Mouse (Mus musculus): ENCODE measurements around the gene Srgap3. TPM values are rescaled to one million over a fixed set of nuclear protein-coding genes. Genes with fewer than 3 reads are reported as not detected.
A peak's percentile ranks its signal among the peaks of the same experiment; 100 is the strongest.

The Srgap3 gene
- polyA plus RNA-seq, 1 experiment from 2014 or later = 3.5 TPM

DNA sequence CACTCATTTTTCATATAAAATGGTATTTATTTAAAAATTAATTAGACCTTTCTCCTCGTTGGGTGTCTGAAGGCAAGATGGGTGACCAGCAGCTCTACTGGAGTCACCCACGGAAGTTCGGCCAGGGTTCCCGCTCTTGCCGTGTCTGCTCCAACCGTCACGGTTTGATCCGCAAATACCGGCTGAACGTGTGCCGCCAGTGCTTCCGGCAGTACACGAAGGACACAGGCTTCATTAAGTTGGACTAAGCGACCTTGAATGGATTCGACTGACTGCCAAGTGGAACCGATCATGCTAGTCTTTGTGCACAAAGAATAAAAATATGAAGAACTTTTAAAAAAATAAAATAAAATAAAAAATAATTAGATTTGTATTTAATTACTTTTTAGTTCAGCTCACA is 29.1 kb upstream of the Srgap3 start:
- Histone ChIP-seq H3K4me3 (ENCODE audit: low read depth, low read length) (no peak overlapping the region), H3K9ac (ENCODE audit: low read depth, low read length) (no peak overlapping the region), H3K27me3 (replicated peaks; ENCODE audit: control insufficient read depth, insufficient read depth, low read length) (no peaks in the 10 kb centered on the region), H3K9me3 (ENCODE audit: control insufficient read depth, low read length) (no peaks in the 10 kb centered on the region), H3K4me2 (no peak overlapping the region), H3K36me3 (ENCODE audit: control insufficient read depth, insufficient read depth, low read length) (no peaks in the 10 kb centered on the region), H3K4me1 (replicated peaks; ENCODE audit: control insufficient read depth, insufficient read depth, low read length) (peaks cover 10% of the 10 kb centered on the region), H3K27ac (ENCODE audit: low read depth, low read length) (no peak overlapping the region)
- 93% methylated on average over 16 of the region's 16 CpGs for WGBS
- ATAC-seq (replicated peaks; ENCODE audit: low FRiP score) (no peak), DNase-seq (ENCODE audit: low spot score) (no peak)

DNA sequence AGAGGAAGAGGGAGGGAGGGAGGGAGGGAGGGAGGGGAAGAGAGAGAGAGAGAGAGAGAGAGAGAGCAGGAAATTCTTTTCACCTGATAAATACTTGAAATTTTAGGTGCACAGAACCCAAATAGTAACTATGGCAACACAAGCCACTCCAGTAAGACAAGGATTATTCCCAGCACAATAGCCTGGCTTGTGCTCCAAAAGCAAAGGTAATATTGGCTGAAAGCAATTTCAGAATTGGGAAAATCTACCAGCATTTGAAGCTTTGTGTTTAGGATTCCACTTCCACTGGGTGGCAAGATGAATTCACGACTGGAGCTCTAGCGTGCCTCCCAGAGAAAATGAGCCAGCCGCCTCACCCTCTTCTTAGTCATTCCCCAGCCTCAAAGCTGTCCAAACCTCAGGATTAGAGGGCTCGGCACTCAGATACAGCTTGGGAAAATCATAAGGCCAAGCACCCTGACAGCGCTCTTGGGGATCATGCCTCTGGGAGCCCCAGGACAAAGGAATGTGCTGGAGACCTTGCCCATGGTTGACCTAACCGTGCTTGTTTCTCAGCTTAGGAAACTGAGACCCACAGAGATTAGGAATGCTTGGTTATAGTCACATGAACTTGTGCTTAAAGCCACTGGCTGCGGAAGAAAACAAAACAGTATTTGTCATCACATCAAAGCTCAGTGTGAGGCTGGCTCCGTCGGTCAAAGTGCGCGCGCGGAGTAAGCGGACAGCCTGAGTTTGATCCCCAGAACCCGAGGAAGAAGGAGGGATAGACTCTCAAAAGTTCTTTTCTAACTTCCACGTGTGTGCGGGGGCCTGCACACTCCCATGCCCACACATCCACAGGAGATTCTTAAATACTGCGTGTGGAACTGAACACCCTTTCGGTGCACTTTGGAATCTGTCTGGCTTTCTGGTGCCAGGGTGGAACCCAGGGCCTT is 27.0 kb upstream of the Srgap3 start:
- no peaks in the 10 kb centered on the region for H3K9me3 ChIP-seq (ENCODE audit: control insufficient read depth, low read length)
- 78% methylated on average over 19 of the region's 19 CpGs for WGBS
- peaks cover 10% of the 10 kb centered on the region for H3K4me1 ChIP-seq (replicated peaks; ENCODE audit: control insufficient read depth, insufficient read depth, low read length)
- H3K36me3 ChIP-seq (ENCODE audit: control insufficient read depth, insufficient read depth, low read length) = no peaks in the 10 kb centered on the region
- no peak for DNase-seq (ENCODE audit: low spot score)
- no peak overlapping the region for H3K4me3 ChIP-seq (ENCODE audit: low read depth, low read length)
- no peak overlapping the region for H3K4me2 ChIP-seq
- H3K9ac ChIP-seq (ENCODE audit: low read depth, low read length) = no peak overlapping the region
- H3K27ac ChIP-seq (ENCODE audit: low read depth, low read length) = no peak overlapping the region
- ATAC-seq (replicated peaks; ENCODE audit: low FRiP score) = no peak
- no peaks in the 10 kb centered on the region for H3K27me3 ChIP-seq (replicated peaks; ENCODE audit: control insufficient read depth, insufficient read depth, low read length)

DNA sequence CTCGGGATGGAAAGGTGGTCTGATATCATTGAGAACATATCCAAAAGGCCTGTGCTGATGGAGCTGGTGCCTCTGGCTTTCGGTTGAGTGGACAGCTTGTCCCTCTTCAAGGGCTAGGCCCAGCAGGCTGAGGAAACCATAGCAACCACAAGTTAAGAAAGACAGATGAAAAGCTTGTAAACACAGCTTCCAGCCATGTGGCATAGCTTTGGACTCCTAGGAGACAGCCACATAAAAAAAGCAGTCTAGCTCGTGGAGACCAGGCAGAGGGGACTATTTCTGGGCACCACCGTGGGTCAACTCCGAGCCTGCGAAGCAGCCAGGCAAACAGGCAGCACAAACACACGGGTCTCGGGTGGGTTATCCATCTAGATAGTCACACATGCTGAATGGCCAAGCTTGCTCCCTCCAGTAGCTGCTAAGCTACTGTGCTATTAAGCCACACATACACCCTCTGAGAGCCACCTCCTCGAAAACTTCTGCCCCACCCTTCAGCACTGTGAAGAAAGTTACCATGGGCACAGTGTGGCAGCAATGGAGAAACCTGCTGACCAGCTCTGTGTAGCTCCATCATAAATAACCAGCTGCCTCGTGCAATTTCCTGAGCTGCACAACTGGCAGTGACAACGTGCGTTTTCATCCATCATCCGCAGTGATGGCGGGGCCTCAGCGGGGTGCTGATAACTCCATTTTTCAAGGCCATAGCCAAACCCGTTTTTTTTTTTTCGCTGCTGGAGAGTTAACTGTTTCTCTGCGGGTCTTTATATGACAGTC is 26.0 kb upstream of the Srgap3 start:
- no peaks in the 10 kb centered on the region for H3K9me3 ChIP-seq (ENCODE audit: control insufficient read depth, low read length)
- DNase-seq (ENCODE audit: low spot score) (peak; percentile 38), ATAC-seq (replicated peaks; ENCODE audit: low FRiP score) (peak; percentile 52; the same call in 1 of the 2 replicates)
- H3K36me3 ChIP-seq (ENCODE audit: control insufficient read depth, insufficient read depth, low read length) = no peaks in the 10 kb centered on the region
- H3K4me2 ChIP-seq = no peak overlapping the region; the same call in 1 of the 2 replicates
- no peaks in the 10 kb centered on the region for H3K27me3 ChIP-seq (replicated peaks; ENCODE audit: control insufficient read depth, insufficient read depth, low read length)
- H3K4me1 ChIP-seq (replicated peaks; ENCODE audit: control insufficient read depth, insufficient read depth, low read length) = peaks cover 10% of the 10 kb centered on the region
- 0 out of 2 replicates have a peak overlapping the region, but pooled peaks have one; percentile 6 for H3K27ac ChIP-seq (ENCODE audit: low read depth, low read length)
- no peak overlapping the region for H3K9ac ChIP-seq (ENCODE audit: low read depth, low read length)
- 42% methylated on average over 18 of the region's 18 CpGs for WGBS
- H3K4me3 ChIP-seq (ENCODE audit: low read depth, low read length) = no peak overlapping the region

DNA sequence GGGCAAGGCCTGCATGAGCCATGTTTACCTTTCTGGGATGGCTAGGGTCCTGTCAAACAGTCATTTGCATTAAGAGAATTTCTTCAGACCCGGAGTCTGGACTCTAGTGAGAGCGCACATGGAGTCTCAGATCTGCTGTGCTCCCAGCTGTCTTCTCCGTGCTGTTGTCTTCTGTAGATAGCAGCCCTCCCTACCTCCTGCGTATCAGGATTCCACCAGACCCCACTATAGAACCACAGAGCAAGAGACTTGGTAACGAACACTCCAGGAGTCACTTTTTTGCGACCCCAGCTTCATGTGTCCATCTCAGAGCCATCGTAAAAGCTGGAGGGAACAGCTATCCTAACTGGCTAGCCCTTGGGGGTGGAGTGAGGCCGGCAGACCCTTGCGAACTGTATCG is 25.1 kb upstream of the Srgap3 start:
- no peak for DNase-seq (ENCODE audit: low spot score)
- WGBS = 61% methylated on average over 10 of the region's 10 CpGs
- H3K4me3 ChIP-seq (ENCODE audit: low read depth, low read length) = no peak overlapping the region
- no peaks in the 10 kb centered on the region for H3K27me3 ChIP-seq (replicated peaks; ENCODE audit: control insufficient read depth, insufficient read depth, low read length)
- peak overlapping the region; percentile 1; the same call in 1 of the 2 replicates for H3K4me2 ChIP-seq
- peak; percentile 46; the same call in 1 of the 2 replicates for ATAC-seq (replicated peaks; ENCODE audit: low FRiP score)
- H3K27ac ChIP-seq (ENCODE audit: low read depth, low read length) = no peak overlapping the region
- no peaks in the 10 kb centered on the region for H3K36me3 ChIP-seq (ENCODE audit: control insufficient read depth, insufficient read depth, low read length)
- H3K9ac ChIP-seq (ENCODE audit: low read depth, low read length) = no peak overlapping the region
- no peaks in the 10 kb centered on the region for H3K9me3 ChIP-seq (ENCODE audit: control insufficient read depth, low read length)
- H3K4me1 ChIP-seq (replicated peaks; ENCODE audit: control insufficient read depth, insufficient read depth, low read length) = peaks cover 10% of the 10 kb centered on the region

DNA sequence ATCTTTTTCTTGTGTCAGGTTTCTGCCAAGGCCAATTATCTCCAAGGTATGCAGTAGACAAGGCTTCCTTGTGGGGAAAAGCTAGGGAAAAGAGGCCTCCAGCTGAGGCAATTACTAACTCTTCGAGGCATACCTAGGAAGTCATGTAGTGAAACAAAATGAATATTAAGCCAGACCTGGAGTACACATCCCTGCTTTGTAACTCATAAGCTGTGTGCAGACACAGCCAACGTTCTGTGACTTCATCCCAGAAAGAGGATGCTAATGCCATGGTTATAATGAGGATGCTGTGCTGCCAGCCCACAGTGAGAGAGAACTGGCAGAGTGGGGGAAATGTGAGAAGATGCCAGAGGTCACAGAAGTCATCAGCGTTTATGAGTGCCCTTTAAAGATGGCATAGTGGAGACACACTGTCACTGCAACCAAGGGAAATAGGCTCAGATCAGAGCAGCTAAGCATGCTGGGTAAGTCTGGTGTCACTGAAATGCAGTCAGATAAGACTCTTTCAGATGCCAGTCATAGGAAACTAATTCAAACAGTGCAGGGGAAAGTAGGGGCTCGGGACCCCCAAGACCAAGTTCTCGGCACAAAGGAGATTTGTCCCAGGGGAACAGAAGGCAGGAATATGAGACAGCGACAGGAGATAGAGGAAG is 24.2 kb upstream of the Srgap3 start:
- no peak for ATAC-seq (replicated peaks; ENCODE audit: low FRiP score)
- Histone ChIP-seq H3K27ac (ENCODE audit: low read depth, low read length) (no peak overlapping the region), H3K27me3 (replicated peaks; ENCODE audit: control insufficient read depth, insufficient read depth, low read length) (no peaks in the 10 kb centered on the region), H3K4me3 (ENCODE audit: low read depth, low read length) (no peak overlapping the region), H3K4me1 (replicated peaks; ENCODE audit: control insufficient read depth, insufficient read depth, low read length) (peaks cover 10% of the 10 kb centered on the region; the same call in 1 of the 2 replicates), H3K9me3 (ENCODE audit: control insufficient read depth, low read length) (no peaks in the 10 kb centered on the region), H3K4me2 (no peak overlapping the region), H3K36me3 (ENCODE audit: control insufficient read depth, insufficient read depth, low read length) (no peaks in the 10 kb centered on the region), H3K9ac (ENCODE audit: low read depth, low read length) (no peak overlapping the region)
- 68% methylated on average over 6 of the region's 6 CpGs for WGBS
- DNase-seq (ENCODE audit: low spot score) = no peak

DNA sequence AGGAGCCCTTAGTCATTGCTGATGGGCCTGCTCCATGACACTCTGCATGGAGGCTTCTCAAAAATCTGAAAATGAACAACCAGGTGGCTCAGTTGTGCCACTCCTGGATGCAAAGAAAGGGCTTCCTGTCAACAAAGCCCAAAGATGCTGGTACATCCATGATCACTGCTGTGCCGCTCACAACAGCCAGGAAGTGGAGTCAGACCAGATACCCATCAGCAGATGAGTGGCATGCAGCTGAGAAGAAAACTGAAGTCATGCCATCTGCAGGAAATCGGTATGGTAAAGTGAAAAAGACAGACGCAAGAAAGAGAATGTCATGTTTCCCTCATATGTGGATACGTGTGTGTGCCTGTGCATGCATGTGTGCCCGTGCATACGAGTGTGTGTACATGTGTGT is 20.3 kb upstream of the Srgap3 start:
- Histone ChIP-seq H3K9ac (ENCODE audit: low read depth, low read length) (no peak overlapping the region), H3K4me1 (replicated peaks; ENCODE audit: control insufficient read depth, insufficient read depth, low read length) (peaks cover 7% of the 10 kb centered on the region; the same call in 1 of the 2 replicates), H3K27ac (ENCODE audit: low read depth, low read length) (no peak overlapping the region), H3K36me3 (ENCODE audit: control insufficient read depth, insufficient read depth, low read length) (no peaks in the 10 kb centered on the region), H3K9me3 (ENCODE audit: control insufficient read depth, low read length) (no peaks in the 10 kb centered on the region), H3K4me3 (ENCODE audit: low read depth, low read length) (no peak overlapping the region), H3K27me3 (replicated peaks; ENCODE audit: control insufficient read depth, insufficient read depth, low read length) (no peaks in the 10 kb centered on the region), H3K4me2 (no peak overlapping the region)
- no peak for ATAC-seq (replicated peaks; ENCODE audit: low FRiP score)
- WGBS = 81% methylated on average over 6 of the region's 6 CpGs
- DNase-seq (ENCODE audit: low spot score) = no peak

DNA sequence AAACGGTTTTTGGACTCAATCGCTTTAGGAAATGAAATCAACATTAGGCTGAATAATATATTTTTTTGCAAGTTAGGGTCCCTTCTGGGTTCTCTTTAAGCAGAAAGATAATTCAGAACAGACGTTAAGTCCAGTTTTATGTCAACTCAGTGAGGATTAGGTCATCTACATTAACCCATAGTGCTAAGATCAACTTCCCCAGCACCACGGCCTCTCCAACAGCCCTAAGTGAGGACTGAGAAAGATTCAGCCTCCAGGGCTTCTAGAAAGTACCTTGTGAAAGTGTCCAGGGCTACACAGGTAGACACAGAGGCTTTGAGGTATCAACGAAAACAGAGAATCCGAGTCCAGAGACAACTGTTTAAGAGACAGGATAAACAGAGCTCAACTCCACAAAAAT is 11.3 kb upstream of the Srgap3 start:
- WGBS = 73% methylated on average over 6 of the region's 6 CpGs
- no peaks in the 10 kb centered on the region; the same call in 1 of the 2 replicates for H3K4me1 ChIP-seq (replicated peaks; ENCODE audit: control insufficient read depth, insufficient read depth, low read length)
- no peak overlapping the region for H3K27ac ChIP-seq (ENCODE audit: low read depth, low read length)
- H3K36me3 ChIP-seq (ENCODE audit: control insufficient read depth, insufficient read depth, low read length) = no peaks in the 10 kb centered on the region
- H3K4me3 ChIP-seq (ENCODE audit: low read depth, low read length) = no peak overlapping the region
- ATAC-seq (replicated peaks; ENCODE audit: low FRiP score) (no peak), DNase-seq (ENCODE audit: low spot score) (no peak)
- H3K9ac ChIP-seq (ENCODE audit: low read depth, low read length) = no peak overlapping the region
- H3K4me2 ChIP-seq = no peak overlapping the region
- no peaks in the 10 kb centered on the region for H3K9me3 ChIP-seq (ENCODE audit: control insufficient read depth, low read length)
- H3K27me3 ChIP-seq (replicated peaks; ENCODE audit: control insufficient read depth, insufficient read depth, low read length) = no peaks in the 10 kb centered on the region

DNA sequence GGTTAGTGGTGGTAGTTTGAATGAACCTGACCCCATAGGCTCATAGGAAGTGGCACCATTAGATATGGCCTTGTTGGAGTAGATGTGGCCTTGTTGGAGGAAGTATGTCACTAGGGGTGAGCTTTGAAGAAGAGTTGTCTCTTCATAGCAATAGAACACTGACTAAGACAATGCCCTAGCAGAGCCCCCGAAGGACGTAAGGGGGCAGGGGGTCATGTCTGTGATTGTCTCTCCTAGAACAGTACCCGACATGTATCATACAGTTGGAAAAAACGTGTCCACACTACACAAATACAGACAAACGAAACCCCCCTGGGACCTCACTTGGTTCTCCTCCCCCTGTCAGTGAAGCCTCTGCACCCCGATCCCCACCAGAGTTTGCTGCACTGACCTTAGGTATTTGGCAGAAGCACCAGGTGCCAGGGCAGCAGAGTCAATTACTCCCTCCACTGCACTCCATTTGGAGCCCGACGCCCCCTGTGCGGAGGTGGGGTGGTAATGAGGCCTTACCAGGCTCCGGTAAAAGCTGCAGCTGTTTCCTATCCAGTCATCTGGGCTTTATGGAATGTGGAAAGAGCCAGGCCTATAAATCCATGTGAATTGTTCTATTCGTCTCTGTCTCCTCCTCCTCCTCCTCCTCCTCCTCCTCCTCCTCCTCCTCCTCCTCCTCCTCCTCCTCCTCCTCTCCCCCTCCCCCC is 10.7 kb upstream of the Srgap3 start:
- DNase-seq (ENCODE audit: low spot score) (no peak), ATAC-seq (replicated peaks; ENCODE audit: low FRiP score) (no peak)
- Histone ChIP-seq H3K9ac (ENCODE audit: low read depth, low read length) (no peak overlapping the region), H3K27ac (ENCODE audit: low read depth, low read length) (no peak overlapping the region), H3K27me3 (replicated peaks; ENCODE audit: control insufficient read depth, insufficient read depth, low read length) (no peaks in the 10 kb centered on the region), H3K4me1 (replicated peaks; ENCODE audit: control insufficient read depth, insufficient read depth, low read length) (no peaks in the 10 kb centered on the region; the same call in 1 of the 2 replicates), H3K9me3 (ENCODE audit: control insufficient read depth, low read length) (no peaks in the 10 kb centered on the region), H3K4me3 (ENCODE audit: low read depth, low read length) (no peak overlapping the region), H3K36me3 (ENCODE audit: control insufficient read depth, insufficient read depth, low read length) (no peaks in the 10 kb centered on the region), H3K4me2 (no peak overlapping the region)
- WGBS = 70% methylated on average over 11 of the region's 11 CpGs

Measured in liver, embryonic 11.5 days (tissue).